Mouse (Mus musculus): ENCODE data around the gene Endod1. TPM values are rescaled to one million over a fixed set of nuclear protein-coding genes. Genes with fewer than 3 reads are reported as not detected.
"Not testable (repeated sequence)": the region's sequence is repeated elsewhere in the genome, so short reads cannot be mapped to it uniquely, and the experiment has no call there.

Gene Endod1
- polyA plus RNA-seq, 1 experiment from 2014 or later, result 11.9 TPM

DNA sequence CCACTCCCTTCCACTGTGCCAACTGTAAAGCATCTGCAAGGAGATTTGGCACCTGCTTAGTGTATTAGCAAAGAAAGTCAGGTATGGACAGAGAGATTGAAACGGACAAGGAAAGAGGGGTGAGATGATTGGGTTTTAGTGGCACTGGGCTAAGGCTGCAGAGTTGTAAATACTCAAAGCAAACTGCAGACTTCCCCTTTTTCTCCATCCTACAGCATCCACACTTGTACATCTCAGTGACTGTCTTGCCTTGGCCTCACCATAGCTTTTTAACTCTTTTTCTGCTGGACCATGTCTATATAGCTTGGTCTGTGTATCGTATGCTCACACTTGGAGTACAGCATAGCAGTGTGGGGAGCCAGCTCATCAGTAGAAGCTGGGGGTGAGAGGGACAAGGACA, 30.5 kb downstream of the Endod1 start:
- H3K27me3 ChIP-seq, result no peaks in the 10 kb centered on the region
- H3K9ac ChIP-seq, result no peak overlapping the region
- H3K4me3 ChIP-seq, result no peak overlapping the region
- no peaks in the 10 kb centered on the region for H3K4me1 ChIP-seq
- 77% methylated on average over 2 of the region's 2 CpGs for WGBS
- H3K36me3 ChIP-seq, result no peaks in the 10 kb centered on the region
- H3K9me3 ChIP-seq, result no peaks in the 10 kb centered on the region
- H3K27ac ChIP-seq, result no peak overlapping the region
- H3K4me2 ChIP-seq (replicated peaks), result no peak overlapping the region
- ATAC-seq (ENCODE audit: insufficient number of reproducible peaks, insufficient read depth, low FRiP score, low TSS enrichment), result no peak

- no peak overlapping the region for H3K4me3 ChIP-seq
- H3K4me1 ChIP-seq, result no peaks in the 10 kb centered on the region
- no peak overlapping the region for H3K27ac ChIP-seq
- H3K4me2 ChIP-seq (replicated peaks), result no peak overlapping the region
- ATAC-seq (ENCODE audit: insufficient number of reproducible peaks, insufficient read depth, low FRiP score, low TSS enrichment), result no peak
- no peak overlapping the region for H3K9ac ChIP-seq
- no peaks in the 10 kb centered on the region for H3K36me3 ChIP-seq
- H3K9me3 ChIP-seq, result no peaks in the 10 kb centered on the region
- no peaks in the 10 kb centered on the region for H3K27me3 ChIP-seq
- 85% methylated on average over 5 of the region's 5 CpGs for WGBS
These were observed 31.9 kb downstream of the Endod1 start for GRCm38 (mm10) chr9:14349380-14349779.

DNA sequence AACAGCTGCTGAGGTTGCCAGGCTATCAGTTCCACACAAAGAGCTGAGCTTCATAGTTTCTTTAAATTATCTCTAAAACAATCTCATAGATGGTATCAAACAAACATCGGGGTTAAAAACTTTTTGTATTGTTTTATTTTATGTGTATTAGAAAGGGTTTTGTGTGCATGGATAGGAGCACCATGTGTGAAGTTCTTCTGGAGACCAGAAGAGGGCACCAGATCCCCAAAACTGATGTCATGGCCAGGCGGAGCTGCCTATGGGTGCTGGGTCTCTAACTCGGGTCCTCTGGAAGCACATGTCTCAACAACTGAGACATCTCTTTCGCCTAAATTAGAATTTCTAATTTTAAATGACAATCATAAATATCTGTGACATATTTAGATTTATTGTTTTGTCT, 32.9 kb downstream of the Endod1 start:
- no peak overlapping the region for H3K9ac ChIP-seq
- H3K27me3 ChIP-seq, result no peaks in the 10 kb centered on the region
- no peaks in the 10 kb centered on the region for H3K4me1 ChIP-seq
- no peaks in the 10 kb centered on the region for H3K9me3 ChIP-seq
- no peak for ATAC-seq (ENCODE audit: insufficient number of reproducible peaks, insufficient read depth, low FRiP score, low TSS enrichment)
- H3K36me3 ChIP-seq, result no peaks in the 10 kb centered on the region
- no peak overlapping the region for H3K27ac ChIP-seq
- H3K4me3 ChIP-seq, result no peak overlapping the region
- no peak overlapping the region for H3K4me2 ChIP-seq (replicated peaks)
- 54% methylated on average over 4 of the region's 4 CpGs for WGBS

GRCm38 (mm10) chr9:14345866-14346265, 35.4 kb downstream of the Endod1 start:
- H3K9me3 ChIP-seq; ATAC-seq (ENCODE audit: insufficient number of reproducible peaks, insufficient read depth, low FRiP score, low TSS enrichment); H3K27me3 ChIP-seq; H3K9ac ChIP-seq; H3K36me3 ChIP-seq; H3K27ac ChIP-seq; H3K4me2 ChIP-seq (replicated peaks); H3K4me1 ChIP-seq; H3K4me3 ChIP-seq: not testable (repeated sequence)
- 87% methylated on average over 4 of the region's 4 CpGs for WGBS

DNA sequence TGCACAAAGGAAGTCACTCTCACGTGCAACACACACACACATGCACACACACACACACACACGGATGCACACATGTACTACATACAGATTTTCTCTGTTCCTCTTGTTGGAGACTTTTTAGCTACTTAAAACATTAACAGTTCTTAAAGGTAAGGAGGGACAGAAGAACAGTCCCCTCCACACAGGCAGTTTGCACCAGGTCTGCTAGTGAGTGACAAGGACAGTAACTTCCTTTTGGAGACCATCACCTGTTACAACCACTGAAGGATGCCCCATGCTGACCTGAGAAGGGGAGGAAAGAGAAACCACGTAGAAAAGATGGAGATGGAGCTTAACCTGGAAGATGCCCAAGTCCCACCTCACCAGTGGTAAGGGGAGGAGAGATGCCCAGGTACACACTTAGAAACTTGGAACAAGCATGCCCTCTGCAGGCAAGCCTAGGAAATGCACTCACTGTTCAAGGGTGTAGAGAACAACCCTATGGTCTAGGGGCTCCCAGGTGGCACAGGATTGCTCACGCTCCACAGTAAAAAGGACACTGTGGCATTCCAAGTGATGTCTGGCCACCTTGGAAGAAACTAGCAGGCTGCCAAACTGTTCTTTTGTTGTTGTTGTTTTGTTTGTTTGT, 39.2 kb downstream of the Endod1 start:
- ATAC-seq (ENCODE audit: insufficient number of reproducible peaks, insufficient read depth, low FRiP score, low TSS enrichment), result peak; percentile 89
- no peak overlapping the region for H3K4me3 ChIP-seq
- no peaks in the 10 kb centered on the region for H3K4me1 ChIP-seq
- H3K4me2 ChIP-seq (replicated peaks), result no peak overlapping the region
- 52% methylated on average over 4 of the region's 4 CpGs for WGBS
- no peak overlapping the region for H3K27ac ChIP-seq
- no peaks in the 10 kb centered on the region for H3K27me3 ChIP-seq
- no peaks in the 10 kb centered on the region for H3K9me3 ChIP-seq
- H3K9ac ChIP-seq, result no peak overlapping the region
- H3K36me3 ChIP-seq, result no peaks in the 10 kb centered on the region

GRCm38 (mm10) chr9:14338701-14339100, 42.6 kb downstream of the Endod1 start:
- no peak for ATAC-seq (ENCODE audit: insufficient number of reproducible peaks, insufficient read depth, low FRiP score, low TSS enrichment)
- no peak overlapping the region for H3K27ac ChIP-seq
- H3K4me2 ChIP-seq (replicated peaks), result no peak overlapping the region
- H3K36me3 ChIP-seq, result 0 out of 2 replicates have a peak, but pooled peaks cover 4% of the 10 kb centered on the region
- no peak overlapping the region for H3K9ac ChIP-seq
- H3K27me3 ChIP-seq, result no peaks in the 10 kb centered on the region
- 72% methylated on average over 3 of the region's 3 CpGs for WGBS
- H3K4me1 ChIP-seq, result no peaks in the 10 kb centered on the region
- no peaks in the 10 kb centered on the region for H3K9me3 ChIP-seq
- H3K4me3 ChIP-seq, result no peak overlapping the region

GRCm38 (mm10) chr9:14336901-14337300, 44.4 kb downstream of the Endod1 start:
- no peaks in the 10 kb centered on the region for H3K9me3 ChIP-seq
- no peaks in the 10 kb centered on the region for H3K27me3 ChIP-seq
- ATAC-seq (ENCODE audit: insufficient number of reproducible peaks, insufficient read depth, low FRiP score, low TSS enrichment), result no peak
- no peaks in the 10 kb centered on the region for H3K4me1 ChIP-seq
- no peak overlapping the region for H3K4me3 ChIP-seq
- H3K36me3 ChIP-seq, result peaks cover 12% of the 10 kb centered on the region
- no peak overlapping the region for H3K9ac ChIP-seq
- H3K27ac ChIP-seq, result no peak overlapping the region
- WGBS, result 89% methylated on average over 3 of the region's 3 CpGs
- no peak overlapping the region for H3K4me2 ChIP-seq (replicated peaks)

DNA sequence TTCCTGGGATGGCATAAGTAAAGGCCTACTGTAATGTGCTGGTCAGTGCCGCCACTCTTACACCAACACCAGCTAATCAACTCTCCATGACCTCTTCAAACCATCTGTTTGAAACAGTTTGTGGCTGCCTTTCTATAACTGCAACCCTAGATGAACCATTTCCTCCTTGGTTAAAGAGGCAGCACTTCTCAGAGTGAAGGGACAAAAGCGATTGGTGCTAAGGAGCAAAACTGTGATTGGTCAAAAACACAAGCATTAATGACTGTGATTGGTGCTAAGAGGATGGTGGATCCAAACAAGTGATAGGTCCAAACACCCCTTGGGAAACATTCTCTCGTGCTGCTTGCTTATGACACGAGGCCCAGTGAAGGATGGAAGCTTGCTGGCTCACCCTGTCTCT, 45.5 kb downstream of the Endod1 start:
- H3K27ac ChIP-seq, result no peak overlapping the region
- H3K4me1 ChIP-seq, result no peaks in the 10 kb centered on the region
- H3K36me3 ChIP-seq, result peaks cover 19% of the 10 kb centered on the region
- ATAC-seq (ENCODE audit: insufficient number of reproducible peaks, insufficient read depth, low FRiP score, low TSS enrichment), result no peak
- no peak overlapping the region for H3K9ac ChIP-seq
- WGBS, result 87% methylated on average over 4 of the region's 4 CpGs
- H3K4me2 ChIP-seq (replicated peaks), result no peak overlapping the region
- no peaks in the 10 kb centered on the region for H3K9me3 ChIP-seq
- H3K27me3 ChIP-seq, result no peaks in the 10 kb centered on the region
- H3K4me3 ChIP-seq, result no peak overlapping the region

DNA sequence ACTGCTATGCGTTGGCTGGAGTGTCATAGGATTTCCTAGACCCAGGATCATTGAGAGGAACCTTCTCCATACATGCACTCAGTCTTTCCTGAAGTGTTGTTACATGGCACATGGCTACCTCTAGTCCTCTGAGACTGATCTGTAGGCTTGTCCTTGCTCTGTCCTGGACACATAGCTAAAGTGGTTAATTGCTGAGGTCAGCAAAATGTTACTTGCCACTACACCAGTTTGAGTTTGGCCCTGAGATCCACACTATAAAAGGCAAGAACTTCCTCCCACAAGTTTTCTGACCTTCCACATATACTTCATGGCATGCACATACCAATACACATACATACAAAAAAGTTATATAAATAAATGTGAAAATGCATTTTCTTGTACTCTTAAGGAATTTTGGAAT, 64.7 kb downstream of the Endod1 start:
- H3K4me3 ChIP-seq, result no peak overlapping the region
- no peak overlapping the region for H3K27ac ChIP-seq
- no peak for ATAC-seq (ENCODE audit: insufficient number of reproducible peaks, insufficient read depth, low FRiP score, low TSS enrichment)
- no peaks in the 10 kb centered on the region for H3K4me1 ChIP-seq
- H3K9ac ChIP-seq, result no peak overlapping the region
- H3K36me3 ChIP-seq, result peaks cover 63% of the 10 kb centered on the region
- 97% methylated on average over 1 of the region's 1 CpGs for whole genome bisulfite sequencing
- no peak overlapping the region for H3K4me2 ChIP-seq (replicated peaks)
- H3K27me3 ChIP-seq, result no peaks in the 10 kb centered on the region
- H3K9me3 ChIP-seq, result no peaks in the 10 kb centered on the region

GRCm38 (mm10) chr9:14314477-14314876, 66.8 kb downstream of the Endod1 start:
- H3K27ac ChIP-seq, result no peak overlapping the region
- H3K4me2 ChIP-seq (replicated peaks), result no peak overlapping the region
- H3K9me3 ChIP-seq, result no peaks in the 10 kb centered on the region
- H3K36me3 ChIP-seq, result peaks cover 65% of the 10 kb centered on the region
- H3K27me3 ChIP-seq, result no peaks in the 10 kb centered on the region
- no peak overlapping the region for H3K9ac ChIP-seq
- WGBS, result 90% methylated on average over 7 of the region's 7 CpGs
- H3K4me1 ChIP-seq, result no peaks in the 10 kb centered on the region
- no peak for ATAC-seq (ENCODE audit: insufficient number of reproducible peaks, insufficient read depth, low FRiP score, low TSS enrichment)
- H3K4me3 ChIP-seq, result no peak overlapping the region

DNA sequence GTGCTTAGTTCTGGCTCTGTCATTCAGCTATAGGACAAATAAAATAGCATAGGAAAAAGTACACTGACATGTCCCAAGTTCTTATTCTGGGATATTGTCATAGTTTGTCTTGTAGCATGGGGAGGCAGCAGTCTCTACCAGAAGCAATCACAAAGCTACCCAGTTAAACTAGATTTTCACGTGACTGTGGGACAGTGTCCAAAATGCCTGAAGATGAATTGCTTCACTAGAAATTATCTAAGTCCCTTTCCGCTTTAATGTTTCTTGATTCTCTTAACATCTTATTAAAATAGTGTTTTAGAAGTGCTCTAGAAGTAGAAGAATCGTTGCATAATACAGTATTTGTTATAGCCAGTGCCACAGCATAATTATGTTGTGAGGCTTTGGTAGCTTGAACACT, 67.3 kb downstream of the Endod1 start:
- 90% methylated on average over 3 of the region's 3 CpGs for WGBS
- H3K36me3 ChIP-seq, result peaks cover 65% of the 10 kb centered on the region

GRCm38 (mm10) chr9:14307341-14307740, 74.0 kb downstream of the Endod1 start:
- no peak for ATAC-seq (ENCODE audit: insufficient number of reproducible peaks, insufficient read depth, low FRiP score, low TSS enrichment)
- no peak overlapping the region for H3K9ac ChIP-seq
- no peak overlapping the region for H3K27ac ChIP-seq
- no peaks in the 10 kb centered on the region for H3K27me3 ChIP-seq
- H3K4me3 ChIP-seq, result no peak overlapping the region
- WGBS, result 93% methylated on average over 3 of the region's 3 CpGs
- H3K4me1 ChIP-seq, result no peaks in the 10 kb centered on the region
- no peak overlapping the region for H3K4me2 ChIP-seq (replicated peaks)
- H3K36me3 ChIP-seq, result peaks cover 32% of the 10 kb centered on the region
- no peaks in the 10 kb centered on the region for H3K9me3 ChIP-seq

More for the DNA sequence above, 67.3 kb downstream of the Endod1 start:
- H3K27me3 ChIP-seq, result no peaks in the 10 kb centered on the region
- no peaks in the 10 kb centered on the region for H3K9me3 ChIP-seq
- ATAC-seq (ENCODE audit: insufficient number of reproducible peaks, insufficient read depth, low FRiP score, low TSS enrichment), result no peak
- H3K9ac ChIP-seq, result no peak overlapping the region
- no peak overlapping the region for H3K4me2 ChIP-seq (replicated peaks)
- H3K27ac ChIP-seq, result no peak overlapping the region
- no peaks in the 10 kb centered on the region for H3K4me1 ChIP-seq
- H3K4me3 ChIP-seq, result no peak overlapping the region
